Mouse (Mus musculus) retina, adult 2 months (tissue): Measurements from ENCODE around the gene Nipsnap1.

Experiments
- DNase-seq: peaks from one replicate; pipeline ENCODE4 v3.0.0-alpha.2; 2012; ENCODE audit warnings: low read depth, low spot score

Gene Nipsnap1

GRCm38 (mm10) chr11:4873755-4874475 is at the start of gene Nipsnap1:
Gene Nipsnap1 (plus strand): TSS chr11:4873951.
- DNase-seq = peak; percentile 52

GRCm38 (mm10) chr11:4826152-4826778 is 47.5 kb upstream of the Nipsnap1 start:
- DNase-seq = no peak

- no peak for DNase-seq
These were observed 46.4 kb upstream of the Nipsnap1 start for GRCm38 (mm10) chr11:4827340-4827739.

GRCm38 (mm10) chr11:4827916-4828315 is 45.8 kb upstream of the Nipsnap1 start:
- DNase-seq = no peak

- DNase-seq = no peak
These were observed 42.7 kb upstream of the Nipsnap1 start for GRCm38 (mm10) chr11:4831066-4831465.

GRCm38 (mm10) chr11:4833295-4833939 is 40.3 kb upstream of the Nipsnap1 start:
- DNase-seq = no peak

GRCm38 (mm10) chr11:4835436-4835835 is 38.3 kb upstream of the Nipsnap1 start:
- no peak for DNase-seq

- peak; percentile 39 for DNase-seq
These were observed 37.0 kb upstream of the Nipsnap1 start for GRCm38 (mm10) chr11:4836755-4837154.

- no peak for DNase-seq
These were observed 36.4 kb upstream of the Nipsnap1 start for GRCm38 (mm10) chr11:4837342-4837741.

- DNase-seq = no peak
These were observed 35.5 kb upstream of the Nipsnap1 start for GRCm38 (mm10) chr11:4838235-4838634.

GRCm38 (mm10) chr11:4840942-4841526 is 32.7 kb upstream of the Nipsnap1 start:
- no peak for DNase-seq

GRCm38 (mm10) chr11:4848483-4849248 is 25.1 kb upstream of the Nipsnap1 start:
- DNase-seq = peak; percentile 13

- DNase-seq = peak; percentile 97
These were observed 24.4 kb upstream of the Nipsnap1 start, which contains the start of gene Nf2 for GRCm38 (mm10) chr11:4849258-4849943. Gene Nf2 (minus strand): TSS chr11:4849536.

- no peak for DNase-seq
These were observed 23.3 kb upstream of the Nipsnap1 start for GRCm38 (mm10) chr11:4850404-4850803.

GRCm38 (mm10) chr11:4853021-4853420 is 20.7 kb upstream of the Nipsnap1 start:
- DNase-seq = no peak

GRCm38 (mm10) chr11:4854181-4854580 is 19.6 kb upstream of the Nipsnap1 start:
- no peak for DNase-seq

- no peak for DNase-seq
These were observed 15.3 kb upstream of the Nipsnap1 start for GRCm38 (mm10) chr11:4858416-4858815.

GRCm38 (mm10) chr11:4860986-4861385 is 12.8 kb upstream of the Nipsnap1 start:
- no peak for DNase-seq

- DNase-seq = no peak
These were observed 11.7 kb upstream of the Nipsnap1 start for GRCm38 (mm10) chr11:4861816-4862604.

- no peak for DNase-seq
These were observed 11.0 kb upstream of the Nipsnap1 start for GRCm38 (mm10) chr11:4862730-4863129.
